Mouse (Mus musculus) heart, adult 2 months (tissue): Measurements from ENCODE around the gene Fut1. TPM values are rescaled to one million over a fixed set of nuclear protein-coding genes. Genes with fewer than 3 reads are reported as not detected.
A peak's percentile ranks its signal among the peaks of the same experiment; 100 is the strongest.

Experiments used
- DNase-seq, 2 experiments: peaks; one replicate each; pipeline ENCODE4 v3.0.0; 2021
- H3K27ac ChIP-seq: fragments of 200-600 bp; 2 replicates; pipeline ENCODE4 v1.8.1; 2022
- H3K27me3 ChIP-seq: fragments of 200-500 bp; 2 replicates; pipeline ENCODE4 v1.6.1; 2012; ENCODE audit warnings: mild to moderate bottlenecking, low read length, inconsistent platforms, mixed read lengths; ENCODE audit not compliant: control insufficient read depth, insufficient read depth
- H3K36me3 ChIP-seq: fragments of 200-500 bp; 2 replicates; pipeline ENCODE4 v1.6.1; 2012; ENCODE audit warnings: low read length, inconsistent platforms; ENCODE audit not compliant: control insufficient read depth, insufficient read depth
- H3K4me1 ChIP-seq: fragments of 200-500 bp; 2 replicates; pipeline ENCODE4 v1.6.1; 2011; ENCODE audit warnings: low read length; ENCODE audit not compliant: control insufficient read depth, insufficient read depth
- H3K4me3 ChIP-seq: fragments of 200-600 bp; 2 replicates; pipeline ENCODE4 v1.8.1; 2022
- H3K79me2 ChIP-seq: fragments of 200-500 bp; replicated peaks from 2 replicates; pipeline ENCODE4 v1.6.1; 2012; ENCODE audit warnings: mild to moderate bottlenecking, inconsistent platforms, low read length, moderate library complexity, mixed read lengths; ENCODE audit not compliant: control insufficient read depth, insufficient read depth
- H3K9ac ChIP-seq: fragments of 200-500 bp; 2 replicates; pipeline ENCODE4 v1.6.1; 2012; ENCODE audit warnings: low read depth, mild to moderate bottlenecking, control low read depth, inconsistent platforms, low read length, mixed read lengths
- CTCF ChIP-seq: fragments of 200-600 bp; IDR thresholded peaks from 2 replicates; pipeline ENCODE4 v1.8.1; 2022; ENCODE audit warnings: antibody characterized with exemption, mild to moderate bottlenecking, moderate library complexity
- EP300 ChIP-seq: fragments of 200-500 bp; IDR thresholded peaks from 2 replicates; pipeline ENCODE4 v1.6.1; 2011; ENCODE audit warnings: low read depth, low read length, control low read depth; ENCODE audit not compliant: insufficient read depth
- POLR2A ChIP-seq: fragments of 200-500 bp; IDR thresholded peaks from 2 replicates; pipeline ENCODE4 v1.6.1; 2011; ENCODE audit warnings: mild to moderate bottlenecking, low read depth, low read length, control low read depth; ENCODE audit not compliant: insufficient read depth
- WGBS: fragments of 180-500 bp; shearing (Covaris S2); methylation state at CpG from one replicate; pipeline ENCODE4 v1.1.7; 2018; 5-methylcytosine and 5-hydroxymethylcytosine counted together
- intact Hi-C: fragments of 180-260 bp; cut with DNase I; formaldehyde crosslinking; loops from one replicate; pipeline ENCODE4 v1.15.1; 2025
- long read RNA-seq: library from polyadenylated mRNA; stranded (forward); transcript quantifications from one replicate; pipeline ENCODE4 v2.0.0, GENCODE M21; 2021
- polyA plus RNA-seq: library from polyadenylated mRNA; depleted of rRNA; stranded (reverse); fragments of >200 nt; gene quantifications from 2 replicates; pipeline ENCODE4 v1.2.3, GENCODE M21; 2012; rRNA removed
- total RNA-seq, 2 experiments: library from RNA; stranded (reverse); gene quantifications; 2 replicates each; pipeline ENCODE4 v1.2.3; 2021

The Fut1 gene
- not detected for total RNA-seq
- 0.25 TPM in 1 of 2 replicates, not detected in the other for polyA plus RNA-seq
- long read RNA-seq = 0 reads

DNA sequence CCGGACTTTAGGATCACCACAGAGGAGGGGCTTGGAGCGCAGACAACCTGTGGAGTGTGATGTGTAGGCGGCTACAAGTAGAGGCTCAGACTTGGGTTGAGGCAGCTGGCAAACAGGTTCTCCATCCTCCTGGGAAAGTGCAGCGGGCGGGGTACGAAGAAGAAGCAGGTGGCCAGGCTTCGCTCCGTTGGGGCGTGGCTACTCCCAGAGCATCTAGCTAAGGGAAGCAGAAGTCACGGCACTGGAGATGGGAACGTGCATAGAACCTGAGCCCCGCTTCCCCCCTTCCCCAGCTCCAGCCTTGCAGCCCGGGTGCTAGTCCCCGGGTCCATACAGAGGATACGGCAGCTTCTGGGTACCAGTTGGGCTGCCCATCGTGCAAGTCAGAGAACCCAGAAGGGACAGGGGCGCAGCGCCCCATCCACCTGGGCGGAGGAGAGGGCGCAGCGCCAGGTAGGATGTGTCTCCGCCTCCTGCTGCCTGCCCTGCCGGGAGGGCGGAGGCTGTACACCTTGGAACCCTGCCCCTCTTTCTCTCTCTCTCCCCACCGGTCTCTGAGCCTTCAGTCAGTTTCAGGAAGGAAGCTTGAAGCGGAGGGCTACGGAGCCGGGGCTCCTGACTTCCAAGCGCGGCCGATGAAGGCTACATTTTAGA is at the start of gene Fut1:
Fut1 (plus strand) TSS at position 248 of the 654 bp plus-strand sequence.
- Histone ChIP-seq H3K4me1 (no peaks in the 10 kb centered on the region; the same call in 1 of the 2 replicates), H3K27ac (no peak within 1 kb of the TSS), H3K4me3 (no peak within 1 kb of the TSS), H3K36me3 (no peaks in the 10 kb centered on the region), H3K9ac (no peak within 1 kb of the TSS), H3K79me2 (no peaks in the 10 kb centered on the region), H3K27me3 (no peaks in the 10 kb centered on the region)
- TF ChIP-seq POLR2A (no peak), EP300 (no peak), CTCF (no peak)
- 20% methylated on average over 31 of the region's 31 CpGs for WGBS
- DNase-seq = no peak
- intact Hi-C loops = no loop called here

GRCm38 (mm10) chr7:45567780-45568516 is 49.1 kb upstream of the Fut1 start:
- intact Hi-C loops = no loop called here
- under 1% methylated on average over 24 of the region's 24 CpGs for WGBS
- TF ChIP-seq EP300 (peak; percentile 82), POLR2A (peak; percentile 56), CTCF (no peak)

GRCm38 (mm10) chr7:45568601-45569473 is 48.3 kb upstream of the Fut1 start:
- Histone ChIP-seq H3K27me3 (no peaks in the 10 kb centered on the region), H3K36me3 (no peaks in the 10 kb centered on the region), H3K9ac (peak overlapping the region; percentile 27; the same call in 1 of the 2 replicates), H3K4me1 (peaks cover 6% of the 10 kb centered on the region), H3K27ac (peak overlapping the region; percentile 83), H3K79me2 (no peaks in the 10 kb centered on the region), H3K4me3 (no peak overlapping the region)
- WGBS = 62% methylated on average over 10 of the region's 10 CpGs
- no peak for TF ChIP-seq CTCF
- TF ChIP-seq EP300 = no peak
- no peak for TF ChIP-seq POLR2A
- no peak for DNase-seq
- intact Hi-C loops = no loop called here

More at GRCm38 (mm10) chr7:45567780-45568516, 49.1 kb upstream of the Fut1 start:
- Histone ChIP-seq H3K4me1 (peaks cover 6% of the 10 kb centered on the region), H3K9ac (peak overlapping the region; percentile 35), H3K79me2 (no peaks in the 10 kb centered on the region), H3K27ac (peak overlapping the region; percentile 83), H3K4me3 (peak overlapping the region; percentile 47), H3K36me3 (no peaks in the 10 kb centered on the region), H3K27me3 (no peaks in the 10 kb centered on the region)
- DNase-seq = peak; percentile 89 to 94

GRCm38 (mm10) chr7:45570103-45570741 is 46.9 kb upstream of the Fut1 start, which contains the start of gene Bcat2:
Gene Bcat2 (plus strand): TSS chr7:45570153.
- peak within 1 kb of the TSS; percentile 89 for H3K9ac ChIP-seq
- peaks cover 6% of the 10 kb centered on the region for H3K4me1 ChIP-seq
- 2% methylated on average over 42 of the region's 42 CpGs for WGBS
- DNase-seq = peak; percentile 86
- H3K27ac ChIP-seq = peak within 1 kb of the TSS; percentile 83
- TF ChIP-seq POLR2A (0 out of 2 replicates have a peak, but pooled peaks have one; percentile 44), EP300 (0 out of 2 replicates have a peak, but pooled peaks have one; percentile 9), CTCF (no peak)
- no peaks in the 10 kb centered on the region for H3K27me3 ChIP-seq
- H3K79me2 ChIP-seq = no peaks in the 10 kb centered on the region
- intact Hi-C loops = loop anchor here (2.0 kb wide), 1 partner anchor 19 kb away; no protein-coding TSS in a partner anchor
- peak within 1 kb of the TSS; percentile 59 for H3K4me3 ChIP-seq
- H3K36me3 ChIP-seq = no peaks in the 10 kb centered on the region

GRCm38 (mm10) chr7:45571966-45572365 is 45.1 kb upstream of the Fut1 start:
- Histone ChIP-seq H3K4me3 (no peak overlapping the region), H3K4me1 (peaks cover 6% of the 10 kb centered on the region), H3K9ac (no peak overlapping the region), H3K36me3 (no peaks in the 10 kb centered on the region), H3K79me2 (no peaks in the 10 kb centered on the region), H3K27ac (no peak overlapping the region; the same call in 1 of the 2 replicates), H3K27me3 (no peaks in the 10 kb centered on the region)
- intact Hi-C loops = loop anchor here (2.0 kb wide), 1 partner anchor 17 kb away; no protein-coding TSS in a partner anchor
- TF ChIP-seq CTCF (no peak), POLR2A (no peak), EP300 (no peak)
- 20% methylated on average over 1 of the region's 1 CpGs for WGBS
- no peak for DNase-seq
